Mouse (Mus musculus): ENCODE measurements at regions not wholly inside any gene's neighbourhood (a gene's known extent, or its start where the extent isn't known, plus 50 kb on each side); places are given as distances from the start of the nearest gene placed in this dataset.

DNA sequence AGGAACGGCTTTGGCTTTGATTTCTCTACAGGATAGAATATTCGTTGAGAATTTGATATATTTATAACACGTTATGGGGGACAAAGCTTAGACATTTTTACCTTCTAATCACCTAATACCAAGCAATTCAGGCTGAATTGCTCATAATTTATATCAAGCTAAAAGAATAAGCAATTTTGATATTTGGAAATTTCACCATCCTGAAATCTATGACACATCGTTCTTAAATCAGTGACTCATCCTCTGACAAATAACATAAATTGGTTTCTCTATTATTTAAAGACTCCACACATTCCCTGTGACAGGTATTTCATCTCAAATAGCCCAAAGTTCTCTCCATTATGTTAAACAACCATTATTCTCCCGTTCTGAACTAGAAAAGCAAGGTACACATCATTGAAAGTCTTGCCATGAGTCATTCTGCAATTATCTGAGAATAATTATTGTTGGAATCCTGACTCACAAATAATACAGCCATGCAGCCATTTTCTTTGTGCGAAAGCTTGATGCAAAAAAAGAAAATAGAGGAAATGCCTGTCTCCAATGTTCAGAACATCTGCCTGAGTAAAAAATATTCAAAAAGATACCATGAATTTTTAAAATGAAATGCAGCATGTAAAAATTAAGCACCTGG is 182.3 kb upstream of the BC052040 start:
- TF ChIP-seq EP300 (IDR thresholded peaks at IDR 0.05; ENCODE audit: low read depth) (no peak), CTCF (IDR thresholded peaks at IDR 0.05; ENCODE audit: low read depth) (no peak)
